Mouse (Mus musculus): Measurements from ENCODE around the gene Epha6. TPM values are rescaled to one million over a fixed set of nuclear protein-coding genes. Genes with fewer than 3 reads are reported as not detected.
A peak's percentile ranks its signal among the peaks of the same experiment; 100 is the strongest.

Epha6 gene
- total RNA-seq, 2 experiments from 2014 or later, result 0.37 TPM; not detected in 1

DNA sequence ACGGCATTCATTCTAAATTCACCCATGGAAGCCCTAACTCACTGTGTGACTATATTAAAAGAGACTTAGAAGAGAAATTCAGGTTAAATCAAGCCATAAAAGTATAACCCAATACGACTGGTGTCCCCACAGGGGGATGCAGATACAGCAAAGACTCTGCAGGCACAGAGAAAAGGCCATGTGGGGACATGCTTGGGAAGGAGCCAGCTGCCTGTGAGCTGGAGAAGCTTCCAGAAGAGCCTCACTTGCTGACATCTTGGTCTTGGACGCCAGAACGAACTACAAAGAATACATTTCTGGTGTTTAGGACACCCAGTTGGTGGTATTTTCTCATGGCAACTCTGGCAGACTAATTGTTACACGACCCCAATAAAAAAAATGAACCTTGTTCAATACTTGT is 920.2 kb downstream of the Epha6 start:
- no peak for ATAC-seq (ENCODE audit: poor library complexity, severe bottlenecking)

DNA sequence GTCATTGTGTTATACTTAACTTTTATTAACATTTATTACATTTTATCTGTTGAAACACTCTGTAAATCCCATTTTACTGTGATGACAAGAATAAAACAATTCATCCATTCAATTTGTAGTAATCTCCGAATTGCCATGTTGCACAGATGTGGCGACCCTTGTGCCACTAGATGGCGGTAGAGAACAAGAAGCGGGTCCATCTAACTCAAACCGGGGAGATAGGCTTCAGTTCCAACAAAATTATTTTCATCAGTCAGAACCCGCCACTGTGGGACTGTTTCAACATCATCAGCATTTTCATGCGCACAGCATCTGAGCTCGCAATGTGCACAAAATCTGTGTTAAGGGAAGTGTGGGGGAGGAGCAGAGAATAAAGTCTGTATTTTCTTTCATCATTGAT is 921.9 kb downstream of the Epha6 start:
- peak; percentile 76 for ATAC-seq (ENCODE audit: poor library complexity, severe bottlenecking)

DNA sequence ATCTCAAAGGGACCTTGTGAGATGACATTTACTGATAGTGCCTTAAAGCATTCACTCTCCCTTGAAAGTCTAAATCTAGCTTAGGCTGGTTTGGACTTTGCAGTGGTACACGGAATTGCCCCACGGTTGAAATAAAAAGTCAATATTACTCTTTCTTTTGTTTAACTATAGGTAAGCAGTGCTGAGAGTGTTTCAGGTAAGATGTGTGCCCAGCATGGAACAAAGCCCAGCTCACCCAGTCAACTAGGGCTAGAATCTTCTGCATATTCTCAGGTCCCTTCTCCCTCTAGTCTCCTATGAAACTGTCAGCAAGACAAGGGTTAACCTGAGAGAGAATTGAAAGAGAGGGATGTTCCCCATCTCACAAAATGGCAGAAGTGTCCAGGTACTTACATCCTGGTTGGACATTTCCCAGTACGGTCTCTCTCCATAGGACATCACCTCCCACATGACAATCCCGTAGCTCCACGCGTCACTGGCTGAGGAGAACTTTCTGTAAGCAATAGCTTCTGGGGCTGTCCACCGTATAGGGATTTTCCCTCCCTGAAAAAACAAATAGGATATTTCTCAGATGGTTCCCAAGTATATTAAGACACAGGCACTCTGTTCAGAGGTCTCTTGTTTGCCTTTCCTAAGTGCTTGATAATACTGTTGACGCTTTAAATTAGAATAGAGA is 923.0 kb downstream of the Epha6 start:
- no peak for ATAC-seq (ENCODE audit: poor library complexity, severe bottlenecking)

- no peak for ATAC-seq (ENCODE audit: poor library complexity, severe bottlenecking)
These were observed 938.4 kb downstream of the Epha6 start for GRCm38 (mm10) chr16:59666938-59667337.

GRCm38 (mm10) chr16:59643766-59644165 is 961.6 kb downstream of the Epha6 start:
- ATAC-seq (ENCODE audit: poor library complexity, severe bottlenecking), result no peak

- ATAC-seq (ENCODE audit: poor library complexity, severe bottlenecking), result no peak
These were observed 965.3 kb downstream of the Epha6 start for GRCm38 (mm10) chr16:59639985-59640384.

- peak; percentile 96 for ATAC-seq (ENCODE audit: poor library complexity, severe bottlenecking)
These were observed 966.1 kb downstream of the Epha6 start, which contains the start of gene Arl6 for GRCm38 (mm10) chr16:59639102-59639691. TSS of gene Arl6 (minus strand) at chr16:59639391.

DNA sequence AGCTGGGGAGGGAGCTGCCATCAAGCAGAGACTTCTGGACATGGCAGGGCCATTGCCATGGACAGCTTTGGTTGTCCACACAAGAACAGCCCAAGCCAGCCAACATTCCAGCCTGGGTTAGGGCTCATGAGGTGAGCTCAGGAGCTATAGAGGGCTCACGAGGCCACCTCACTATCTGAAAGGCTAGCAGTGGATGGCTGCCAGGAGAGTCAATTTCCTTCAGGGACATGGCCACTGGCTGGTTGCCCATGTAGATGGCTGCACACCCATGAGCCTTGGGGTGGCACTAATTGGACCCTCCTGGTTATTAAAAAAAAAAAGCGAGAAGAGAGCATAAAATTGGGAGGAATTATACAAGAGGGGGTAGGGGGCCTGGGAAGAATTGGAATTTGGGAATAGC is 970.7 kb downstream of the Epha6 start:
- no peak for ATAC-seq (ENCODE audit: poor library complexity, severe bottlenecking)

DNA sequence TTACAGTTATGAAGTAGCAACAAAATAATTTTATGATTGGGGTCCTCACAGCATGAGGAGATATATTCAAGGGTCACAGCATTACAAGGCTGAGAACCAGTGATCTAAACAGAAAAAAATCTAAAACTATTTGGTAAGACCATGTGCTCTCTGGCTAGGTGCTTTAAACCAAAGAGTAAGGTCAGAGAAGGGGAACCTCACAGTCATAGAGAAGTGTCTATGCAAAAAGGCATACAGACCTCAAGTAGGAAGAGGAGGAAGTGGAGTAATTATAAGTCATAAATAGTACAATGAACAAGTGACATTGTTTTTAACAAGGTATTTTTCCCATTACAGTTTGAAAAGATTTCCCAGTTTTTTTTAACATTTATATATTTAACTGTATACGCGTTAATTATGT is 983.8 kb downstream of the Epha6 start:
- no peak for ATAC-seq (ENCODE audit: poor library complexity, severe bottlenecking)

DNA sequence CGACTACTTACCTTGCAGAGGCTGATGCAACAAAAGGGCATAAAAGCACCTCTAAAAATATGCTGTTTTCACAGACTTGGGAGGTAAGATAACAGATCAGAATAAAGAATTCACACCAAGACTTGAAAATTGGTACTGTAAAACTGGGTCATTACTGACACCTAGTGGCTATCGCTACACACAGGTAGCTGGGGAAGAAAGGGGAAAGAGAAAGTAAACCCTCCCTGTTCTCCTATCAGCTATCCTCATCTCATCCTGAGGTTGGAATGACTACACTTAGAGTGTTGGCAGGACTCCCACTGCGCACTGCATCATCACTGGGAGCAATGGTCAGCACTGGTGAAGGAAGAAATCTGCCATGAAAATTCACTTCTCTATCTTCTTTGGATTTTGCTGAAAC is 988.2 kb downstream of the Epha6 start:
- ATAC-seq (ENCODE audit: poor library complexity, severe bottlenecking), result peak; percentile 94

- no peak for ATAC-seq (ENCODE audit: poor library complexity, severe bottlenecking)
These were observed 989.7 kb downstream of the Epha6 start for GRCm38 (mm10) chr16:59615675-59616074.

GRCm38 (mm10) chr16:59610750-59611149 is 994.6 kb downstream of the Epha6 start:
- peak; percentile 74 for ATAC-seq (ENCODE audit: poor library complexity, severe bottlenecking)

- peak; percentile 80 for ATAC-seq (ENCODE audit: poor library complexity, severe bottlenecking)
These were observed 1001.1 kb downstream of the Epha6 start for GRCm38 (mm10) chr16:59604078-59604781.

Measured in megakaryocyte, adult 5-6 weeks (primary cell).